ENCODE assay signal across 31 mouse cellular contexts in the genomic region with DNA sequence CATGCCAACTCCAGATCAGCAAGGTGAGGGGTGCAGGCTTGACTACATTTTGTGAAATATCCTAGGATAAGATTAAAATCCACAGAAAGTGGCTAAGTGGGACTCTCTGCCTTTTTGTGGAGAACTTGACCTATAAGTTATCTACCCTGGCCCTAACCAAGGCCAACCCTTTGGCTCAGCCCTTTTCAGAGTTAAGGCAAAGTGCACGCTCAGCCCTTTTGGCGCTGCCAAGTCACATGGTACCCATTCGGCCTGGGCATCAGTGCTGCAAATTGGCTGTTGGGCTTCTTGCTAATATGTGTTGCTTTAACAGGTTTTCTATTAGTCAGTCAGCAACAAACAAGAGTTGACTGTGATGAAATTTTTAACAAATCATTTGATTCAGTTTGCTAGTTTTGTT. TPM values are rescaled to one million over a fixed set of nuclear protein-coding genes. Genes with fewer than 3 reads are reported as not detected.
DNase-seq lines count a peak whose midpoint lies in the region; ATAC-seq and TF ChIP-seq lines count a peak whose summit lies in the region.
"Had no signal": no experiment of that assay in that cellular context is flagged by ENCODE, and none has a peak within 500 bp of the region (broad histone marks: within the 10 kb centered on the region; RNA-seq: fewer than 3 reads in every experiment).

No protein-coding gene starts in this region.

- no peak for TF ChIP-seq POLR2A in kidney, adult 2 months (IDR thresholded peaks at IDR 0.05; ENCODE audit: low read depth, low read length)
- TF ChIP-seq POLR2A in lung, adult 2 months (IDR thresholded peaks at IDR 0.05; ENCODE audit: borderline replicate concordance, extremely low read depth, low read depth, low read length), result no peak

- no peak for TF ChIP-seq CTCF in kidney, adult 2 months (conservative IDR thresholded peaks at IDR 0.05; ENCODE audit: insufficient read depth, insufficient read length, low read depth, low read length)
- no peak for TF ChIP-seq CTCF in lung, adult 2 months (IDR thresholded peaks at IDR 0.05; ENCODE audit: insufficient read depth, low read length)

- no peak overlapping the region for H3K27ac ChIP-seq in kidney, adult 2 months (ENCODE audit: insufficient read depth, low read depth, low read length)
- H3K27ac ChIP-seq: embryonic facial prominence, embryonic 12.5 days; heart, embryonic 10.5 days; heart, embryonic 15.5 days; hindbrain, embryonic 12.5 days; hindbrain, postnatal 0 days; midbrain, embryonic 13.5 days; neural tube, embryonic 13.5 days had no signal

- H3K36me3 ChIP-seq in kidney, adult 2 months (ENCODE audit: control insufficient read depth, insufficient read depth, low read length), result no peaks in the 10 kb centered on the region
- H3K36me3 ChIP-seq: embryonic facial prominence, embryonic 12.5 days; heart, embryonic 10.5 days; heart, embryonic 15.5 days; hindbrain, embryonic 12.5 days; neural tube, embryonic 13.5 days had no signal

- ATAC-seq in inflammation-experienced regulatory T-cells, adult 6 months, result no peak
- ATAC-seq: forebrain, embryonic 14.5 days; hindbrain, postnatal 0 days; intestine, embryonic 16.5 days; midbrain, embryonic 13.5 days had no signal

- peaks cover 4% of the 10 kb centered on the region for H3K4me1 ChIP-seq in kidney, adult 2 months (ENCODE audit: control insufficient read depth, insufficient read depth, low read length)
- H3K4me1 ChIP-seq in lung, adult 2 months (ENCODE audit: control insufficient read depth, insufficient read depth, low read length), result no peaks in the 10 kb centered on the region
- H3K4me1 ChIP-seq: embryonic facial prominence, embryonic 12.5 days; hindbrain, embryonic 12.5 days; midbrain, embryonic 13.5 days; neural tube, embryonic 13.5 days had no signal

- DNase-seq in kidney, adult 2 months, result peak; percentile 82
- DNase-seq in kidney, postnatal 4 days, result no peak
- peak; percentile 78 for DNase-seq in ovary, adult 18-20 months (ENCODE audit: low spot score)
- DNase-seq in ovary, postnatal 10 days (ENCODE audit: low spot score), result no peak
- DNase-seq in adrenal gland, postnatal 14 days, result peak; percentile 69
- no peak for DNase-seq in lung, adult 2 months
- DNase-seq: B cell, adult 2 months; cerebellum, adult 11-12 months; cerebellum, adult 9-11 months; embryo, embryonic 11 days; gastrocnemius, postnatal 25 days; heart, adult 11 months; heart, postnatal 36 days; liver; lung, postnatal 4 days; retina, postnatal 1 day; right cerebral cortex, postnatal 14 days; thymus, postnatal 14 days had no signal

- H3K27me3 ChIP-seq in kidney, adult 2 months (replicated peaks; ENCODE audit: control insufficient read depth, insufficient read depth, low read length), result no peaks in the 10 kb centered on the region

- WGBS in kidney, adult 2 months, result 45% methylated on average over 3 of the region's 3 CpGs
- WGBS in lung, adult 2 months, result 85% methylated on average over 3 of the region's 3 CpGs

- H3K4me3 ChIP-seq in kidney, adult 2 months (ENCODE audit: insufficient read depth, low read depth, low read length), result no peak overlapping the region
- no peak overlapping the region for H3K4me3 ChIP-seq in lung, adult 2 months (replicated peaks; ENCODE audit: extremely low read depth, low read depth, low read length)
- H3K4me3 ChIP-seq: embryonic facial prominence, embryonic 12.5 days; heart, embryonic 10.5 days; heart, embryonic 15.5 days; hindbrain, embryonic 12.5 days; midbrain, embryonic 13.5 days; neural tube, embryonic 13.5 days had no signal

RNA-seq across cellular contexts. Expression of a gene that starts 16.0 kb away (rescaled TPM):
- polyA plus RNA-seq in kidney, adult 2 months (2012; rRNA removed), result 0.03 and 0.05 TPM in 2 replicates
- total RNA-seq in adrenal gland, postnatal 14 days (2021), result 0.15 and 0.30 TPM in 2 replicates
- 5.0 and 5.4 TPM in 2 replicates for polyA plus RNA-seq in lung, adult 2 months (2012; rRNA removed)
- not detected for polyA plus RNA-seq in inflammation-experienced regulatory T-cells, adult 6 months (2017; shearing (Covaris generic))
- total RNA-seq: gastrocnemius, adult 18-20 months; gastrocnemius, postnatal 25 days; hindbrain, postnatal 0 days had no signal
- polyA plus RNA-seq: embryonic facial prominence, embryonic 12.5 days; hindbrain, embryonic 12.5 days; limb, embryonic 11.5 days; neural tube, embryonic 13.5 days; stomach, embryonic 14.5 days had no signal

RNA-seq across cellular contexts. Expression of a gene that starts 24.7 kb away (rescaled TPM):
- polyA plus RNA-seq in kidney, adult 2 months (2012; rRNA removed), result 10.9 and 13.7 TPM in 2 replicates
- total RNA-seq in adrenal gland, postnatal 14 days (2021), result 10.5 and 12.7 TPM in 2 replicates
- 8.2 and 11.8 TPM in 2 replicates for polyA plus RNA-seq in lung, adult 2 months (2012; rRNA removed)
- polyA plus RNA-seq in inflammation-experienced regulatory T-cells, adult 6 months (2017; shearing (Covaris generic)), result under 1 TPM in 2 of 3 experiments, not detected in 1; 0.15 to 0.60 TPM
- total RNA-seq: gastrocnemius, adult 18-20 months had no signal

RNA-seq across cellular contexts. Expression of a gene that starts 40.4 kb away (rescaled TPM):
- polyA plus RNA-seq in kidney, adult 2 months (2012; rRNA removed), result 1.9 and 3.7 TPM in 2 replicates
- total RNA-seq in adrenal gland, postnatal 14 days (2021), result 1.1 and 8.7 TPM in 2 replicates
- polyA plus RNA-seq in lung, adult 2 months (2012; rRNA removed), result 11.8 and 15.2 TPM in 2 replicates
- polyA plus RNA-seq in inflammation-experienced regulatory T-cells, adult 6 months (2017; shearing (Covaris generic)), result 10 to 100 TPM in 2 of 3 experiments, 1 to 10 TPM in 1; 8.2 to 18.9 (median 18.4) TPM

RNA-seq across cellular contexts. Expression of a gene that starts 57.8 kb away (rescaled TPM):
- polyA plus RNA-seq in kidney, adult 2 months (2012; rRNA removed), result 8.1 and 8.7 TPM in 2 replicates
- 28.8 and 30.0 TPM in 2 replicates for total RNA-seq in adrenal gland, postnatal 14 days (2021)
- 18.1 and 23.5 TPM in 2 replicates for polyA plus RNA-seq in lung, adult 2 months (2012; rRNA removed)
- 10 to 100 TPM; 28.1 to 40.7 (median 28.2) TPM for polyA plus RNA-seq in inflammation-experienced regulatory T-cells, adult 6 months (2017; shearing (Covaris generic))

Comparison
In these comparisons a context has a peak if more than half of its experiments do, and no peak if none do; other contexts are left out.
1. DNase-seq: peak in kidney, adult 2 months (single experiment), ovary, adult 18-20 months (single experiment) and adrenal gland, postnatal 14 days (single experiment); none in kidney, postnatal 4 days (0 of 2), ovary, postnatal 10 days (single experiment) and lung, adult 2 months (single experiment).